Mouse (Mus musculus): ENCODE data around the gene Eif3g.

DNA sequence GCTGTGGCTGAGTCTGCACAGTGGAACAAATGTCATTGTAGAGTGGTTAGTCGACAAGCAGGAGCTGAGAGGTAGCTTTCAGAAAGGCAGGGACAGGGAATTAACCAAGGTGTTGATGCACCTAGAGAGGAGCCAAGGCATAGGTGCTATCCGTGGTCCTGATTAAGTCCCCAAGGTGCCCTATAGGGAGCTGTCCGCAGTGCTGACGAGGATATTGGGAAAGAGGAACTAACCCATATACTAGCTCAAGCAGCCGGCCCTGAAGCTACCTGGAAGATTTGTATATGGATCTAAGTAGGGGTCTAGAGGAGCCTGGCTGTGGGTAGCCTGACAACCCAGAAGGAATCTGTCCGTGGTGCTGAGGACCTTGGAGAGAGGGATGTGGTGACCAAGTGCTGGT is 41.3 kb downstream of the Eif3g start:
- TF ChIP-seq CTCF (IDR thresholded peaks at IDR 0.05; ENCODE audit: control insufficient read depth, insufficient read depth, low read length) (peak; percentile 9; the same call in 1 of the 2 replicates), POLR2A (IDR thresholded peaks at IDR 0.05; ENCODE audit: borderline replicate concordance, control insufficient read depth, low read depth, low read length) (no peak)
